Mouse (Mus musculus) intestine, embryonic 15.5 days (tissue): Measurements from ENCODE around the gene Sytl3. TPM values are rescaled to one million over a fixed set of nuclear protein-coding genes. Genes with fewer than 3 reads are reported as not detected.

Experiments used
- ATAC-seq: fragments of 200-750 bp; cut with Nextera tagmentation; 2 replicates; pipeline ENCODE4 v1.8.0; 2017; ENCODE audit warnings: moderate TSS enrichment, moderate library complexity
- H3K27ac ChIP-seq: fragments of 300-500 bp; sonication (generic); 2 replicates; pipeline ENCODE4 v1.5.1; 2015; ENCODE audit warnings: mild to moderate bottlenecking, inconsistent platforms
- H3K27me3 ChIP-seq: fragments of 300-500 bp; sonication (generic); replicated peaks from 2 replicates; pipeline ENCODE4 v1.6.1; 2015; ENCODE audit warnings: inconsistent platforms
- H3K36me3 ChIP-seq: fragments of 300-500 bp; sonication (generic); 2 replicates; pipeline ENCODE4 v1.6.1; 2015; ENCODE audit warnings: inconsistent platforms
- H3K4me1 ChIP-seq: fragments of 300-500 bp; sonication (generic); replicated peaks from 2 replicates; pipeline ENCODE4 v1.6.1; 2015; ENCODE audit warnings: inconsistent platforms
- H3K4me2 ChIP-seq: fragments of 300-500 bp; sonication (generic); replicated peaks from 2 replicates; pipeline ENCODE4 v1.6.1; 2015; ENCODE audit warnings: mild to moderate bottlenecking, inconsistent platforms
- H3K4me3 ChIP-seq: fragments of 300-500 bp; sonication (generic); replicated peaks from 2 replicates; pipeline ENCODE4 v1.5.1; 2015; ENCODE audit warnings: inconsistent platforms
- H3K9ac ChIP-seq: fragments of 300-500 bp; sonication (generic); 2 replicates; pipeline ENCODE4 v1.6.1; 2015; ENCODE audit warnings: inconsistent platforms
- H3K9me3 ChIP-seq: fragments of 300-500 bp; sonication (generic); 2 replicates; pipeline ENCODE4 v1.6.1; 2016; ENCODE audit warnings: inconsistent platforms
- WGBS: fragments of 180-500 bp; shearing (Covaris S2); methylation state at CpG from one replicate; pipeline ENCODE4 v1.1.7; 2015; 5-methylcytosine and 5-hydroxymethylcytosine counted together
- polyA plus RNA-seq: library from polyadenylated mRNA; unstranded; fragments of >200 nt; fragmentation: Nextera tagmentation; extraction: Ambion mirVana; gene quantifications from 2 replicates; pipeline ENCODE4 v1.2.1, GENCODE M21; 2015

The Sytl3 gene
- polyA plus RNA-seq, 1 experiment from 2014 or later: 1.9 TPM

- no peaks in the 10 kb centered on the region for H3K9me3 ChIP-seq
- no peak overlapping the region for H3K4me3 ChIP-seq
- ATAC-seq: no peak
- H3K9ac ChIP-seq: no peak overlapping the region
- no peaks in the 10 kb centered on the region for H3K36me3 ChIP-seq
- peaks cover 21% of the 10 kb centered on the region for H3K4me1 ChIP-seq
- no peaks in the 10 kb centered on the region for H3K27me3 ChIP-seq
- 90% methylated on average over 16 of the region's 16 CpGs for WGBS
- H3K27ac ChIP-seq: peak overlapping the region; percentile 56
- no peak overlapping the region for H3K4me2 ChIP-seq
Measured at GRCm38 (mm10) chr17:6757902-6758301, 99.0 kb downstream of the Sytl3 start.

- Histone ChIP-seq H3K4me2 (no peak overlapping the region), H3K4me1 (peaks cover 22% of the 10 kb centered on the region), H3K9ac (no peak overlapping the region), H3K36me3 (no peaks in the 10 kb centered on the region), H3K4me3 (no peak overlapping the region), H3K9me3 (no peaks in the 10 kb centered on the region), H3K27me3 (no peaks in the 10 kb centered on the region), H3K27ac (no peak overlapping the region)
- no peak for ATAC-seq
- WGBS: 81% methylated on average over 8 of the region's 8 CpGs
Measured at GRCm38 (mm10) chr17:6758845-6759244, 100.0 kb downstream of the Sytl3 start.

GRCm38 (mm10) chr17:6759717-6760292 is 100.9 kb downstream of the Sytl3 start:
- 70% methylated on average over 9 of the region's 9 CpGs for WGBS
- no peak for ATAC-seq

GRCm38 (mm10) chr17:6763513-6764226 is 104.8 kb downstream of the Sytl3 start:
- Histone ChIP-seq H3K4me3 (no peak overlapping the region), H3K27ac (no peak overlapping the region), H3K4me2 (no peak overlapping the region), H3K27me3 (no peaks in the 10 kb centered on the region), H3K4me1 (peaks cover 37% of the 10 kb centered on the region), H3K9ac (no peak overlapping the region), H3K36me3 (no peaks in the 10 kb centered on the region), H3K9me3 (no peaks in the 10 kb centered on the region)
- no peak for ATAC-seq
- WGBS: 46% methylated on average over 7 of the region's 7 CpGs

More at GRCm38 (mm10) chr17:6759717-6760292, 100.9 kb downstream of the Sytl3 start:
- no peak overlapping the region for H3K4me3 ChIP-seq
- no peaks in the 10 kb centered on the region for H3K36me3 ChIP-seq
- no peak overlapping the region for H3K4me2 ChIP-seq
- H3K9ac ChIP-seq: no peak overlapping the region
- no peak overlapping the region for H3K27ac ChIP-seq
- H3K27me3 ChIP-seq: no peaks in the 10 kb centered on the region
- no peaks in the 10 kb centered on the region for H3K9me3 ChIP-seq
- H3K4me1 ChIP-seq: peaks cover 29% of the 10 kb centered on the region

- Histone ChIP-seq H3K9ac (no peak overlapping the region), H3K27me3 (no peaks in the 10 kb centered on the region), H3K4me1 (peaks cover 40% of the 10 kb centered on the region), H3K27ac (no peak overlapping the region), H3K36me3 (no peaks in the 10 kb centered on the region), H3K4me3 (no peak overlapping the region), H3K9me3 (no peaks in the 10 kb centered on the region), H3K4me2 (no peak overlapping the region)
- ATAC-seq: no peak
- 58% methylated on average over 7 of the region's 7 CpGs for WGBS
Measured at GRCm38 (mm10) chr17:6764227-6764593, 105.3 kb downstream of the Sytl3 start.

GRCm38 (mm10) chr17:6764730-6765129 is 105.8 kb downstream of the Sytl3 start:
- no peak overlapping the region for H3K4me2 ChIP-seq
- no peaks in the 10 kb centered on the region for H3K9me3 ChIP-seq
- ATAC-seq: no peak
- no peak overlapping the region for H3K9ac ChIP-seq
- peaks cover 40% of the 10 kb centered on the region for H3K4me1 ChIP-seq
- H3K36me3 ChIP-seq: no peaks in the 10 kb centered on the region
- no peaks in the 10 kb centered on the region for H3K27me3 ChIP-seq
- no peak overlapping the region for H3K4me3 ChIP-seq
- no peak overlapping the region for H3K27ac ChIP-seq
- 84% methylated on average over 4 of the region's 4 CpGs for WGBS

GRCm38 (mm10) chr17:6765886-6766285 is 107.0 kb downstream of the Sytl3 start:
- 42% methylated on average over 2 of the region's 2 CpGs for WGBS
- Histone ChIP-seq H3K4me3 (no peak overlapping the region), H3K36me3 (no peaks in the 10 kb centered on the region), H3K4me1 (peaks cover 40% of the 10 kb centered on the region), H3K4me2 (no peak overlapping the region), H3K9ac (no peak overlapping the region), H3K27me3 (no peaks in the 10 kb centered on the region), H3K9me3 (no peaks in the 10 kb centered on the region), H3K27ac (no peak overlapping the region)
- ATAC-seq: no peak

- peak; percentile 85 for ATAC-seq
- peaks cover 42% of the 10 kb centered on the region for H3K4me1 ChIP-seq
Measured at GRCm38 (mm10) chr17:6766823-6767222, 107.9 kb downstream of the Sytl3 start.

GRCm38 (mm10) chr17:6767771-6768170 is 108.9 kb downstream of the Sytl3 start:
- Histone ChIP-seq H3K36me3 (no peaks in the 10 kb centered on the region), H3K4me2 (no peak overlapping the region), H3K27me3 (no peaks in the 10 kb centered on the region), H3K27ac (no peak overlapping the region), H3K9me3 (no peaks in the 10 kb centered on the region), H3K4me1 (peaks cover 43% of the 10 kb centered on the region), H3K9ac (no peak overlapping the region), H3K4me3 (no peak overlapping the region)
- ATAC-seq: no peak
- 57% methylated on average over 5 of the region's 5 CpGs for WGBS

More at GRCm38 (mm10) chr17:6766823-6767222, 107.9 kb downstream of the Sytl3 start:
- 49% methylated on average over 4 of the region's 4 CpGs for WGBS
- no peak overlapping the region for H3K4me3 ChIP-seq
- no peaks in the 10 kb centered on the region for H3K27me3 ChIP-seq
- no peak overlapping the region for H3K9ac ChIP-seq
- 0 out of 2 replicates have a peak overlapping the region, but pooled peaks have one; percentile 24 for H3K27ac ChIP-seq
- no peaks in the 10 kb centered on the region for H3K36me3 ChIP-seq
- H3K9me3 ChIP-seq: no peaks in the 10 kb centered on the region
- H3K4me2 ChIP-seq: 0 out of 2 replicates have a peak overlapping the region, but pooled peaks have one; percentile 23

GRCm38 (mm10) chr17:6768301-6768788 is 109.5 kb downstream of the Sytl3 start:
- Histone ChIP-seq H3K9ac (no peak overlapping the region), H3K4me2 (no peak overlapping the region), H3K27ac (no peak overlapping the region), H3K36me3 (no peaks in the 10 kb centered on the region), H3K27me3 (no peaks in the 10 kb centered on the region), H3K4me3 (no peak overlapping the region), H3K9me3 (no peaks in the 10 kb centered on the region), H3K4me1 (peaks cover 42% of the 10 kb centered on the region)
- ATAC-seq: peak; percentile 17; the same call in 1 of the 2 replicates
- WGBS: 67% methylated on average over 5 of the region's 5 CpGs

- Histone ChIP-seq H3K27me3 (no peaks in the 10 kb centered on the region), H3K4me3 (no peak overlapping the region), H3K9me3 (no peaks in the 10 kb centered on the region), H3K4me2 (no peak overlapping the region), H3K27ac (no peak overlapping the region), H3K9ac (no peak overlapping the region), H3K4me1 (peaks cover 42% of the 10 kb centered on the region), H3K36me3 (no peaks in the 10 kb centered on the region)
- no peak for ATAC-seq
- 36% methylated on average over 4 of the region's 4 CpGs for WGBS
Measured at GRCm38 (mm10) chr17:6769602-6770001, 110.7 kb downstream of the Sytl3 start.

GRCm38 (mm10) chr17:6771661-6772489 is 113.0 kb downstream of the Sytl3 start:
- WGBS: 72% methylated on average over 16 of the region's 16 CpGs
- Histone ChIP-seq H3K27me3 (no peaks in the 10 kb centered on the region), H3K4me2 (no peak overlapping the region), H3K4me3 (no peak overlapping the region), H3K36me3 (no peaks in the 10 kb centered on the region), H3K9ac (no peak overlapping the region), H3K4me1 (peaks cover 31% of the 10 kb centered on the region; the same call in 1 of the 2 replicates), H3K27ac (no peak overlapping the region), H3K9me3 (no peaks in the 10 kb centered on the region)
- no peak for ATAC-seq
